Mouse (Mus musculus) ES-Bruce4 (cell line): Measurements from ENCODE around the gene Dis3l2. TPM values are rescaled to one million over a fixed set of nuclear protein-coding genes. Genes with fewer than 3 reads are reported as not detected.

Experiments
- H3K27ac ChIP-seq: 2 replicates; pipeline ENCODE4 v1.5.1; 2012; ENCODE audit warnings: low read length, inconsistent platforms; ENCODE audit not compliant: insufficient read depth
- H3K27me3 ChIP-seq: 2 replicates; pipeline ENCODE4 v1.6.1; 2012; ENCODE audit warnings: mild to moderate bottlenecking, low read length, inconsistent platforms; ENCODE audit not compliant: control insufficient read depth, poor library complexity, insufficient read depth, severe bottlenecking
- H3K36me3 ChIP-seq: 2 replicates; pipeline ENCODE4 v1.6.1; 2012; ENCODE audit warnings: inconsistent platforms, mild to moderate bottlenecking, low read length, moderate library complexity; ENCODE audit not compliant: control insufficient read depth, poor library complexity, insufficient read depth, severe bottlenecking
- H3K4me1 ChIP-seq: one replicate; pipeline ENCODE4 v1.8.1; 2011; ENCODE audit warnings: low read length; ENCODE audit not compliant: control insufficient read depth, insufficient read depth
- H3K4me3 ChIP-seq: 2 replicates; pipeline ENCODE4 v1.5.1; 2011; ENCODE audit warnings: low read depth, mild to moderate bottlenecking, low read length
- H3K9ac ChIP-seq: 2 replicates; pipeline ENCODE4 v1.6.1; 2012; ENCODE audit warnings: low read depth, mild to moderate bottlenecking, inconsistent platforms; ENCODE audit not compliant: poor library complexity, severe bottlenecking
- H3K9me3 ChIP-seq: replicated peaks from 2 replicates; pipeline ENCODE4 v1.6.1; 2012; ENCODE audit warnings: mild to moderate bottlenecking, low read length, inconsistent platforms; ENCODE audit not compliant: control insufficient read depth, poor library complexity, insufficient read depth, severe bottlenecking
- CTCF ChIP-seq: IDR thresholded peaks from one replicate; pipeline ENCODE4 v1.8.1; 2011; ENCODE audit warnings: low read depth, low read length
- EP300 ChIP-seq: IDR thresholded peaks from 2 replicates; pipeline ENCODE4 v1.6.1; 2011; ENCODE audit warnings: low read depth, low read length; ENCODE audit not compliant: insufficient read depth
- POLR2A ChIP-seq: IDR thresholded peaks from one replicate; pipeline ENCODE4 v1.8.1; 2011; ENCODE audit warnings: low read length; ENCODE audit not compliant: insufficient read depth
- polyA plus RNA-seq: library from polyadenylated mRNA; stranded (reverse); fragments of >200 nt; gene quantifications from 2 replicates; pipeline ENCODE4 v1.2.4, GENCODE M21; 2011; ENCODE audit warnings: low read depth; ENCODE audit not compliant: missing spikeins, insufficient read depth, insufficient read length

Gene Dis3l2
- polyA plus RNA-seq, 1 experiment = 19.6 TPM

DNA sequence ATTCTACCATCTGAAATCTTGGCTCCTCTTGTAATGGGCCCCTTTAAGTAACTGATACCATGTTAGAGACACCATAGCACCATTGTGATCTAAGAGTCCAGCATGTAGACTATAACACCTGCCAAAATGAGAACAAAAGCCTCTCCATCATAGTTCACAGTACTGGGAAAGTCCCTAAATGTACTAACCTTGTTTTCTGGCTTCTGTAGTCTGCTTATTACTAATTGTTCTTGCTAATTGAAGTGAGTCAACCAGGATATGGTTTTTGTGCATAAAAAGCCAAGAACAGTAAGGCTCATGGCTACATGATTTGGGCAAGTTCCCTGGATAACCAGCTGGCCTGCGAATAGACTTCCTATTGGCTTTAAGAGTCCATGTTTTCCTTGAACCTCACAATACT lies 183.5 kb downstream of the Dis3l2 start:
- H3K4me3 ChIP-seq = no peak overlapping the region
- no peaks in the 10 kb centered on the region for H3K9me3 ChIP-seq
- H3K4me1 ChIP-seq = no peaks in the 10 kb centered on the region
- no peak for TF ChIP-seq CTCF
- no peak for TF ChIP-seq POLR2A
- no peak for TF ChIP-seq EP300
- no peak overlapping the region for H3K27ac ChIP-seq
- no peaks in the 10 kb centered on the region for H3K27me3 ChIP-seq
- no peak overlapping the region for H3K9ac ChIP-seq
- no peaks in the 10 kb centered on the region for H3K36me3 ChIP-seq

DNA sequence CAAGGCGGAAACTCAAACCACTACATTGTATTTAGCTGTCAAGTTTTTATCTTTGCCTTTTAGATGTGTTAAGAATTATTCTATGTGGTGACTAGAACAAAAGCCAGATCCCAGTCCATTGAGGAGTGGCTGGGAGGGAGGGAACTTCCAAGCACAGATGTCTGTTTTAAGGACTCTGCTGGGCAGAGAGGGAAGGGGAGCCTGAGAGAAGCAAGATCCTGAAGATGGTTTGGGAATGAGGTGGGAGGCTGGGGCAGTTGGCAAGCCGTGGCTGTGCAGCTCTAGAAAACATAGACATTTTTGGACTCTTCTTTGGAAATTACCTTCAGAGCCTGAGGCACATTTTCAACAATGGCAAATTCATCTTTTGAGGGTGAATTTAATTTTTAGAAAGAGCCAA lies 208.9 kb downstream of the Dis3l2 start:
- no peak overlapping the region for H3K9ac ChIP-seq
- TF ChIP-seq CTCF (no peak), EP300 (no peak), POLR2A (no peak)

DNA sequence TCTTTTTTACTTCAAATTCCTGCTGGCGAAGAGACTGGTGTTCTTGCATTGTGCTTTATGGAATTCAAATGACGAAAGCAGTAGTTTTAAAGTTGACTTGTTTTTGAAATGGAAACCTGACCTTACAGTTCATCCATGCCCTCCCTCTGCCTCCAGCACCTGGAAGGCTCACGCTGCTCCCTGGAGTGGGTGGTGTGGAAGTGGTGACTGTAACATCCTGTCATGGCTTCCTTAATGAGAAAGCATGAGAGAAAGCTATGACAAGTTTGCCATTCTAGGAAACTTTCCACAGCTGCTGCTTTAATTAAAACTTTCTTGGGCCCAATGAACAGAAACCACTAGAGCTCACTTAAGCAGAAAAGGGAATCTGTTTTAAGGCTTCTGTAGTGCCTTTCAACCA lies 210.3 kb downstream of the Dis3l2 start:
- no peak overlapping the region for H3K27ac ChIP-seq
- no peaks in the 10 kb centered on the region for H3K4me1 ChIP-seq
- H3K9ac ChIP-seq = no peak overlapping the region
- no peaks in the 10 kb centered on the region for H3K36me3 ChIP-seq
- H3K9me3 ChIP-seq = no peaks in the 10 kb centered on the region
- no peaks in the 10 kb centered on the region for H3K27me3 ChIP-seq
- no peak overlapping the region for H3K4me3 ChIP-seq
- TF ChIP-seq EP300 = no peak
- no peak for TF ChIP-seq CTCF
- TF ChIP-seq POLR2A = no peak

More for the DNA sequence above, 208.9 kb downstream of the Dis3l2 start:
- no peaks in the 10 kb centered on the region for H3K9me3 ChIP-seq
- H3K4me3 ChIP-seq = no peak overlapping the region
- H3K27me3 ChIP-seq = no peaks in the 10 kb centered on the region
- H3K4me1 ChIP-seq = no peaks in the 10 kb centered on the region
- H3K36me3 ChIP-seq = no peaks in the 10 kb centered on the region
- no peak overlapping the region for H3K27ac ChIP-seq

DNA sequence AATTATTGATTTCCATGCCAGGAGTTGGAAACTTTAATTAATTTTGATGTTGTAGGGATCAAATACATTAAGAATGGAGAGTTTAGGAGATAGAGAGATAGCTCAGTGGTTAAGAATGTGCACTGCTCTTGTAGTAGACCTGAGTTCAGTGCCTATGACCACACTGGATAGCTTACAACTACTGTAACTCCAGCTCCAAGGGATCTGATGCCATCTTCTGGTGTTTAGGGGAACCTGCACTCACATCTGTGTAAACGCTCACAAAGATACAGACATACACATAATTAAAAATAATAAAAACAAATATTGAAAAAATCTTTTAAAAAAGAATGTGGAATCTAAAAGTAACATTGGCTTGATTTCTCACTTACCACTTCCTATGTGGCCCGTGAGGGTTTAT lies 211.1 kb downstream of the Dis3l2 start:
- Histone ChIP-seq H3K27me3 (no peaks in the 10 kb centered on the region), H3K27ac (no peak overlapping the region), H3K36me3 (no peaks in the 10 kb centered on the region), H3K9me3 (no peaks in the 10 kb centered on the region), H3K4me3 (no peak overlapping the region), H3K9ac (no peak overlapping the region), H3K4me1 (no peaks in the 10 kb centered on the region)
- no peak for TF ChIP-seq EP300
- no peak for TF ChIP-seq CTCF
- no peak for TF ChIP-seq POLR2A

DNA sequence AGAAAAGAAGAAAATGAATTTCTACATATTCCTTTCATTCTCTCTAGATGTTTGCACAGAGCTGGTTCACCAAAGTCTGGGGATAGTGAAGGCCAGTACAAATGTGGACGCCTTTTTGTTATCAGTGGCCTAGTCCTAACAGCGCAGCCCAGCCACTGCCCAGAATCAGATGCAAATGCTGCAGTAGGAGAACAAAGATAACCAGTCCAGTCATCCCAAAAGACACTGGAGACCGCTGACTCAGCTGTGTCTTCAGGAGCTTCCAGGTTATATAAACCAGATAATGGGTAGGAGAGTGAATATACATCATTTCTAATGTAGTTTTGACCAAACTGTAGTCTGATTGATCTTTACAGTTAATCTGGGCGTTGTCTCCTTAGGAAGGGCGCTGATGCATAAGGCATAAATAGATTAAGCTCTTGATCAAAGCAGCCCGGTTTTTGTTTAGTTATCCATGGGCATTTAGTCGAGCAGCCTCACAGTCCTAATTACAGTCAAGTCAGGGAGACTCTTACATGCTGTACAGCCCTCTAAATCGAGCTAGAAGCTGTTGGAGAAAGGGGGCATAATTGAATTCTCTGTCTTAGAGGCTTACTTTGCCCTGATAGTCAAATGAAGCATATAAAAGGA lies 212.9 kb downstream of the Dis3l2 start:
- no peaks in the 10 kb centered on the region for H3K36me3 ChIP-seq
- no peaks in the 10 kb centered on the region for H3K4me1 ChIP-seq
- H3K9me3 ChIP-seq = no peaks in the 10 kb centered on the region
- no peak for TF ChIP-seq POLR2A
- TF ChIP-seq CTCF = no peak
- TF ChIP-seq EP300 = no peak
- H3K9ac ChIP-seq = no peak overlapping the region
- H3K4me3 ChIP-seq = no peak overlapping the region
- no peak overlapping the region for H3K27ac ChIP-seq
- no peaks in the 10 kb centered on the region for H3K27me3 ChIP-seq

DNA sequence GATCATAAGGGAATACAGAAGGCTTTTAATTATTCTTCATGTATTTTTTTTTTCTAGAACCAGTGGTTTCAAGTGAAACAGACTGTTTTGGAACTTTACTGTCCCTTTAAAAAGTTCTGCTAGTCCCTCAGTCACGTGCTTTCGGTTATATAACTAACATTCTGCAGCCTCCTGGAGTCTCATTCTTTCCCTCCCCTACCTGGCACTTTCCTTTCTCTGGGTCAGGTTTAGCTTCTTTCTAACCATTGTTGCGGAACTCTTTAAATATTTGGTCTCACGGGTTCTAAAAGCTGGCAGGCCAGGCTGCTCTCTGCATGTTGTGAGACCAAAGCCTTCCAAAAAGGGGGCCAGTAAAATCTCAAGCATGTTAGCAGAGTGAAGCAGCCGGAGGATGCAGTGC lies 222.2 kb downstream of the Dis3l2 start:
- Histone ChIP-seq H3K4me1 (no peaks in the 10 kb centered on the region), H3K36me3 (no peaks in the 10 kb centered on the region), H3K27me3 (no peaks in the 10 kb centered on the region), H3K27ac (no peak overlapping the region), H3K4me3 (no peak overlapping the region), H3K9me3 (no peaks in the 10 kb centered on the region), H3K9ac (no peak overlapping the region)
- TF ChIP-seq CTCF (no peak), EP300 (no peak), POLR2A (no peak)
